Mouse (Mus musculus) layer of hippocampus, adult 9-10 months (tissue): ENCODE results near the gene Il2rb.

Experiments
- DNase-seq: peaks from one replicate; pipeline ENCODE4 v3.0.0; 2022; ENCODE audit warnings: low spot score

Il2rb gene

DNA sequence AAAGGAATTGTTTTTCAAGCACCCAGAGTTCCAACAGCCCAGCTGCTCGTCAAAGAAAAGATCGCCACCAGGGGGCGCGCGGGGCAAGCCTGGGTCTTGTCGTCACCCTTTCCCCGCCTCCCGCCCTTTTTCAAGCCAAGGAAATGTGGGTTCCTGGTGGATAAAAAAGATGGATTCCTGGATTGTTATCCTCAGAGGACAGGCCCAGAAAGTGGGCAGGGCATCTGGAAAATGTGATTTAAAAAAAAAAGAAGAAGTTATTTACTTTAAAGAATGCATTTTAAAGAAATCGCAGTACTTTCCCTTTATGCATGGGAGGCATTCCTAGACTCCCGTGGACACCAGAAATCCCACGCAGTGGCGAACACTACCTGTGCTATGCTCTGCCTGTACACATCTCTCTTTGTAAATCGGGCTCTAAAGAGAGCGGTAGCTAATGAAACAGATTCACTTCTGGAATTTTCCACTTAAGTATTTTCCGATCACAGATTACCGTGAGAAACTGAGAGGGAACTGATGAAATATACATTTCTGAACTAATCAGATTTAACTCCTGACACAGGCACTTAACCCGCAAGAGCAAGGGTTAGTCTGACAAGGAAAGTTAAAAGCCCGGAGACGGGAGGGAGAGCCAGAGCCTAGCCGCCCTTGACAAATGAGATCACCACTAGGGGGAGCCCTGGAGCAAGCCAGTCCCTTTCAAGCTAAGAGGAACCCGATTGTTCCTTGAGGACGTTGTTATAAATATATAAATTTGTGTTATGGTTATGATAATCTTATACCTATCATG is 47.1 kb downstream of the Il2rb start:
- DNase-seq = peak; percentile 93

DNA sequence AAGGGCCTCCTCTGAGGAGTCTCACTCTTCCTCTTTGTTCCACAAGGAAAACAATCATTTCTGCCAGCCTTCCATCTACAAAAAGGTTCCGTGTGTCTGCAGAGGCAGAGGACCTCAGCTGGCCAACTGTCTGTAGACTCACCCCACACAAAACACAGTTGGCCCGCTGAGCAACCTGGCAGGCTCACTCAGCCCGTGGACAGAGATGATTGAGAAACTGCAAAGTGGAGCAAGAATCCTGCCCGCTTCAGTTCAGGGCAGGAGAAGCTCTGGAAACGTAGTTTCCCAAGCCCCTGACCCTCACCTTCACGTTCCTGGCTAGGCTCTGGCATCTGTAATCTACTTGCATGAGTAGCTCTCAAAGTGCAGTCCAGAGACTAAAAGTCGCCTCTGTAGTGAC is 48.0 kb downstream of the Il2rb start:
- DNase-seq = no peak

DNA sequence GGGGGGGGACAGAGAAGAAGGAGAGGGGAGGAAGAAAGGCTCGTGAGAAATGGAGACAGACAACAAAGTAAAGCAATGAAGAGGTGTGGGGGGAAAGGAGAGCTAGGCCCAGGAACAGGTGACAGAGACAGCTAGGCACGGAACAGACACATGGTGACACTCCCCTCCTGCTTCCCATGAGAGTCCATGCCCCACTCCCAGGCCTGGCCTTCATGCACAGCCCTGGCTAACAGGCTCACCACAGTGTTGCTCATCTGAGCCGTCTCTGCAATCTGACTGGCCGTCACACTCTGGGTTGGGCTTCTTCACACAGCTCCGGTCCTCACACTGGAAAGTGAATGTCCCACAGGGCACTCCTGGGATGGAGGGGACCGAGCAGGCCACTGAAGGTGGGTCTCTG is 51.2 kb downstream of the Il2rb start:
- DNase-seq = no peak

DNA sequence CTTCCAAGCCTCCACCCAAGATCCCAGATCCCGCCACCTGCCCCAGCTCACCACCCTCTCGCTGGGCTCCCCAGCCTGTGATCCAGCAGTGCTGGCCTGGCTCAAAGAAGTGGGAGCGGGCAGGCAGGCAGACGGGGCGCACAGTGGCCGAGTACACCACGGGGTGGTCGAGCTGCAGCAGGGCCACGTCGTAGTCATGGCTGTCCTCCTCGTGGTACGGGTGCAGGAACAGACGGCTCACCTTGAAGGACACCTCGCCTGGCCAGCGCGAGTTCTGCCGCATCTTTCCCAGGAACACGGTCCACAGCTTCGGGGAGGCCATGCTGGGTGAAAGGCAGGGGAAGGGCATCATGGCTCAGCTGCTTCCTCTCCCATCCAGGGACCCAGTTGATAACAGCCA is 52.8 kb downstream of the Il2rb start:
- no peak for DNase-seq

DNA sequence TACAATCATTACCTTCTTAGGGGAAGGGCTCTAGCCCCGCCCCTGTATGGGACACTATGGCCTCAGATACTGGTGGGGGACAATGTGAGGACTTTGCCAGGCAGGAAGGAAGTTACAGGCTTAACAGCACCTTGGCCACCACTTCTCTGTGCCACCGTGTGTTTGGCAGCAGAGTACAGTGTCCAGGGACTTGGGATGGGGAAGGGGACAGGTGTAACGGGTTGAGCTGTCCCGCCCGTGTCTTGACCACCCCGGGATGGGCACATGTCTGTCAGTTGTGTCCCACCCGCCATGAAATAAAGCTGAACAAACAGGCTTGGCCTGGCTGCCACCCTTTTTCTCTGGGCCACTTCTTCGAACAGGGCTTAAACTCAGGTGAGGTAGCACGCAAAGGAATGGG is 56.1 kb downstream of the Il2rb start:
- DNase-seq = no peak

DNA sequence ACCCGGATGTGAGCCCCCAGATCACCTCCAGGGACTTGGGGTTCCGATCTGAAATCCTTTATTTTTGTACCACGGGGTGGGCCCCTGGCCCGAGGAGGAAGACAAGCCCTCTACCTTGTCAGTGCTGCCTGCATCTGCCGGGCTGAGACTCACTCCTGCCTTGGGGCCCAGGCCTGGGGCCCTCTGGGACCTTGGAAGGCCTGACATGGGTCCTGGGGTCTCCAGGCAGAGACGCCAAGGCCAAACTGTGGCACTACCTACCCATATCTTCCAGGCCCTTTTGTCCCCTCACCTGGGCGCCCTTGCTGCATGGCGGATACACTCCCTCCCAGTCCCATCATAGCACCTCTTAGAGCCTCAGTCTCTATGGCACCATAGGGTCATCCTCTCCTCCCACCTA is 56.6 kb downstream of the Il2rb start:
- DNase-seq = no peak

DNA sequence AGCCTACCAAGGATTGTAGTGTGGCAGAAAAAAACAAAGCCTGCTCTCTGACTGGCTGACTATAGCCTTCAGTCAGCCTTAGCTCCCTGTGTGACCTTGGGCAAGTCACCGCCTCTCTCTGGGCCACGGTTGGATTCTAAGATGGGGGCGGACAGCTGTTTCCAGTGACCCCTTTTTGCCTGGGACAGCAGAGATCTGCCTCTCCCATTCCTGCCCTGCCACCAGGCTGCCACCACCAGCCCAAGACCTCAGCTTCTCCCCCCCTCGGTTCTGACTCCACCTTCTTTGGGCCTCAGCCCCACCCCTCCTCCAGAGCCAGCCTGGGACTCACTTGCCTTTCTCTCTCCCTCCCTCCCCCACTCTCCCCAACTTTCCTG is 57.1 kb downstream of the Il2rb start:
- no peak for DNase-seq

DNA sequence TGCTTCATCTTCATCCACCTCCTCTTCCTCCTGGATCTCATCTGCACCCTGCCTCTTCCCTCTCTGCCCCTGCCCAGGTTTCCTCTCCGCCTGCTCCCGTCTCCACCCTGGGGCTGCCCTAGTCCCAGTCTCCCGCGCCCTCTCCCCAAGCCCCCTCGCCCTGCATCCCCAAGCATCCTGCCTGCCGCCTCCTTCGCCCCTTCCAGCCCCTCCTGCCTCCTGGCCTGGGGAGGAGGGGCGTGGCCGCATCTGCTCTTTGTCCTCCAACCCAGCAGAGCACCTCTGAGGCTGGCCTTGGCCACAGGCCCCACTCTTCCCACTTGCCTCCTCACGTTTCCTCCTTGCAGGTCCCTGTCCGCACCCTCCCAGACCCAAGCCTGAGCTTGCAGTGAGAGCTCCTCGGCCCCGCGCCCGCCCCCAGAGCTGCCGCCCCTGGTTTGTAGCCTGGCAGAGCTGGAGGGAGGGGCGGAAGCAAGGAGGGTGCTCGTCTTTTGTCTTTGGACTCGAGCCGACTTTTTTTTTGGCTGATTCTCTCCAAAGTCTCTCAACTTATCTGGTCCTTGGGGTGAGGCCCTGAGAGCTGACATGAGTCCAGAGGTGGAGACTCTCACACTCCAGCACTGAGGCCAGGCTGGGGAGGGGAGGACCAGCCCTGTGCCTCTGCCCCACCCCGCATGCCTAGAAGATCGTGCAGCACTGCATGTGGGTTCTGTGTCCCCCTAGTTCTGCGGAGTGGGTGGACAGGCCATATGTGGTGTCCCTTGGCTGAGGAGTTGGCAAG is 57.6 kb downstream of the Il2rb start:
- DNase-seq = no peak

DNA sequence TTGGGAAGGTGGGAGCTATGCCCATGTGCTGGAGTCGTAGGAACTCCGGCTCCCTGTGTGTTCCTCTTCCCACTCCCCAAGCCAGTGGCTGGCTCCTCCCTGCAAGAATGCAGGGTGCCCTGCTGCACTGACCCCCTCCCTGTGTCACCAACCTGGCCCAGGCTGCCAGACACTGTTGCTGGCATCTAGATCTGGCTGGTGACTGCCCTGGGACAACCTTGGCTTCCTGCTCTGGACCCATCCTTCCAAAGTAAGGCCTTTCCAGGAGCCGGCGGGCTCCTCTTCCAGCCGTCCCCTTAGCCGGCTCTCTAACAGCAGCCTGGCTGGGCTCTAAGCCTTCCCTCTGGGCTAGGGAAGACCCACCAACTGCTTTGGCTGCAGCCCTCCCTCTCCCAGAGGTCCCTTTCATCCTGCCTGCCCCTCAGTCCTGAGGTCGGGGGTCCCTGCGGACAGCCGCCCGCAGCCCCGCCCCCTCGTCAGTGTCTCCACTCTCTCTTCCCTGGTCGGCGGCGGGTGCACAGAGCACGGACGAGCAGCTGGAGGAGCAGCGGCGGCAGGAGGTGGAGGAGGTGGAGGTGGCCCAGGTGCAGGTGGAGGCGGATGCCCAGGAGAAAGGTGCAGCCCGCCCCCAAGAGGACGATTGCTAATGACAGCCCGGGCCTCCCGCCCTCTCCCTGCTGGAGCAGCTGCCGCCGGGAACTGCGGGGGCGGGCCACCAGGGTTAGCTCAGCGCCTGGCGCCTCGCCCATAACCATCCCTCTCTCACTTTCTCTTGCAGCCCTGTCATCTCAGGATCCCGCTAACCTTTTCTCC is 58.5 kb downstream of the Il2rb start:
- DNase-seq = peak; percentile 74

DNA sequence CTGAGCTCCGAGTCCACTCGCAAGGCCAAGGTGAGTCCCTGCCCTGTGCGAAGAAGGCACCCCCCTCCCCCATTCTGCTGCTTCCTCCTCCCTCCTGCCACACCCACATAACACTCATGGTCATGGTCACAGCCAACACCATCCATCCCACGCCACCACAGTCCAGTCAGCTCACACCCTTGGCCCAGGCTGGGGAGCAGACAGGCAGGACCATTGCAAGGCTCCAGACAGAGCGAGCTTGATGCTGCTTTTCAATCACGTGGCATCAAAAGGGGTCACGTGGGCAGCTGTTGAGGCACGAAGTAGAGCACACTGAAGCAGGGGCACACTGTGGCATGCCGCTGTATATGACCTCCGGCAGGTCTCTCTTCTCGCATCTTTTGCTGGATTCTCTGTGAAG is 59.4 kb downstream of the Il2rb start:
- no peak for DNase-seq

DNA sequence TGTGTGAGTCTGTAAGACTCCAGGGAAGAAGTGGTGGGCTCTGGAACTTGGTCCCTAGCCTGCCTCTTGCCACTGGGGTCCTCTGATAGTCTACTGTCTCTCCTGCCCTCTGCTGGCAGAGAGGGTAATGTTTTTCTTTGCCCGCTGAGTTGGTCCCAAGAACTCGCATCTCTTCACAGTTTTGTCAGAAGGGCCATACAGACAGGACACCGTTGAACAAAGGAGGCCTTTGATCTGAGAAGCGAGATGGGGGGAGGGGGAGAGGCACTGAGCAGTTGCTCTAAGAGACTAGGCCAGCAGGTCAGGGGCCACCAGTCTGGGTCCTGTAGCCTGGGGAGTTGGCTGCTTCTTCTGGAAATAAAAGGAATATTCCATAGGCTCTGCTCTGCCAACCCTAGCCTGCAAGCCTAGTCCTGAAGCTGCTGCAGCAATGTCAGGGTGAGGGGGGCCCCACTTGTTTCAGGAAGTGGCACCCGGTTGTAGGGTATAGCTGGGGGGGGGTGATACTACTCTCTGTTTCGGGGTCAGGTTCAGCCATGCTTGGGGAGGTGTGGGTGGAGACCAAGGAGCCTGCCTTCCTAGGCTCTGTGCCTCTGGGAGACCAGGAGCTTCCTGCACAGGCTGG is 60.1 kb downstream of the Il2rb start:
- DNase-seq = no peak

DNA sequence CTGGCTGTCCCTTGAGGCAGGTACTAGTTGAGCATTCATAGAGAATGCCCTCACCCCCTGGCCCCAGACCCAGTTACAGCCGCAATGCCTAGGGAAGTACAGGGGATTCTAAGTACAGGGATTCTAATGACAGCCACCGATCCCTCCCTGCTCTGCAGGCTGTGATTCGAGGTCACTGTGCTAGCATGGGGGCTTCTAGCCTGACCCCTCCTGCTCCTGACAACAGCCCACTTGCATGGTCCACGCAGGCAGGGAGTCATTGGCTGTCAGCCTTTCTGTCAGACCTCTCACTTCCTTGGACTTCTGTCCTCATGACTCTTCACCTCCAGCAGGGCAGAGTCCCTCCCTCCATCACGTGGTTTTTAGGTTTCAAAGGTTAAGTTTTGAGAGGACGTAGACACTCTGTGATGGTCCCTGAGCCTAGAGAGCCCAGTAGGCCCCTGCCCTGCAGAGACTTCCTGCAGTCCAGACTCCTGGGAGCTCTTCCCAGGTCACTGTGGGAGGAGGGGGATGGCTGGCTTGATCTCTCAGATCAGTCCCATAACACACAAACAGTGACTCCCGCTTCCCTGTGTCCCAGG is 63.4 kb downstream of the Il2rb start:
- DNase-seq = no peak

DNA sequence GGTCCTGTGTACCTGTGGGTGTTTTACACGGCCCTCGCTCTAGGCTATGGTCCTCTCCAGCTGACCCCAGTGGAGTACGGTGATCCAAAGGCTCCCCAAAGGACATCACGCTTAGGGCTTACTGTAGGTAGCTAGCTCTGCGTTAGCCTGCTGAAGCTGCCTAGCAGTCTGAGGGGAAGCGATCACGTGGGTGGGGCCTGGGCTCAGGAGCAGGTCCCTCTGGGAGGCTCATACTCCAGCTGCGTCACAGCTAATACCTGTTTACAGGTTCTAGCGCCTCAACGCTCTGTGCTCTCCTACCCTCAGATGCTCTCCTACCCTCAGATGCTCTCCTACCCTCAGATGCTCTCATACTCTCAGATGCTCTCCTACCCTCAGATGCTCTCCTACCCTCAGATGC is 64.2 kb downstream of the Il2rb start:
- DNase-seq = no peak

DNA sequence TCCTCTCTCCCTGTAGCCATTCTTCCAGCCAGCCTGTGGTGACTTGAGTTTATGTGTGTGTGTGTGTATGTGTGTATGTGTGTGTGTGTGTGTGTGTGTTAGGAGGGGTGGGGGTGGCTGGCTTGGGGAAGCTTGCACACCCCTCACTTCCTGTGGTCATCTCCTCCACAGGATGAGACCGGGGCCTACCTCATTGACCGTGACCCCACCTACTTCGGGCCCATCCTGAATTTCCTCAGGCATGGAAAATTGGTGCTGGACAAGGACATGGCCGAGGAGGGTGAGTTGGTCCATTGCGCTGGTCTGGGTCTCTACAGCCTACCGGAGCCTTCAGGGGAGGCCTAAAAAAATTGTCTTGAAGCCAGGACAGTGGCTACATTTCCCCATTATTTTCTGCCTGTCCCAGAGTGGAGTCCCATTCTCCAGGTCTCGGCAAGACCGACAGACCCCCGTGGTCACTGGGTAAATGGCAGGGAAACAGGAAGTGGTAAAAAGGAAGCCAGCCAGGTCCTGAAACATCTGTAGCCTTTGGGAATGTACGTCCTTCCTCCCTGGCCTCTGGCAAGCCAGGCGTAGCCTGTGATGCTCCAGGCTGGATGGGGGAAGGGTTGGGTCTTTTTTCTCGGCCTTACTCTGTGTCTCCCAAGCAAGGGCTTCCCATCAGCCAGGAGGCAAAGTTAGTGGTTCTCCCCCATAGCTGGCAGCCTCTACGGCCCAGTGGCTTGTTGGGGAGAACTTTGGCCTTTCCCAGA is 65.0 kb downstream of the Il2rb start:
- no peak for DNase-seq
